Mouse (Mus musculus) fat pad, adult 2 months (tissue): ENCODE results near the gene Rxfp4.
A peak's percentile ranks its signal among the peaks of the same experiment; 100 is the strongest.

Source experiments
- DNase-seq: peaks from one replicate; pipeline ENCODE4 v3.0.0-alpha.2; 2011; ENCODE audit warnings: low read depth, low spot score; ENCODE audit errors: extremely low read depth

The Rxfp4 gene

GRCm38 (mm10) chr3:88653516-88654370 lies 801 bp upstream of the Rxfp4 start:
- peak; percentile 85 for DNase-seq

- DNase-seq, result no peak
Observed at GRCm38 (mm10) chr3:88651669-88652618, 998 bp downstream of the Rxfp4 start.

- DNase-seq, result no peak
Observed at GRCm38 (mm10) chr3:88650713-88651504, 2.0 kb downstream of the Rxfp4 start.

GRCm38 (mm10) chr3:88649967-88650366 lies 3.0 kb downstream of the Rxfp4 start:
- no peak for DNase-seq

- DNase-seq, result no peak
Observed at GRCm38 (mm10) chr3:88649186-88649585, 3.8 kb downstream of the Rxfp4 start.

GRCm38 (mm10) chr3:88648452-88649168 lies 4.3 kb downstream of the Rxfp4 start:
- no peak for DNase-seq

GRCm38 (mm10) chr3:88647779-88648413 lies 5.0 kb downstream of the Rxfp4 start:
- no peak for DNase-seq

- no peak for DNase-seq
Observed at GRCm38 (mm10) chr3:88647076-88647475, 5.9 kb downstream of the Rxfp4 start.

- DNase-seq, result no peak
Observed at GRCm38 (mm10) chr3:88646426-88646995, 6.4 kb downstream of the Rxfp4 start.

- no peak for DNase-seq
Observed at GRCm38 (mm10) chr3:88645937-88646336, 7.0 kb downstream of the Rxfp4 start.

- no peak for DNase-seq
Observed at GRCm38 (mm10) chr3:88643078-88643477, 9.9 kb downstream of the Rxfp4 start.

- no peak for DNase-seq
Observed at GRCm38 (mm10) chr3:88640676-88641075, 12.3 kb downstream of the Rxfp4 start.

GRCm38 (mm10) chr3:88639239-88639638 lies 13.7 kb downstream of the Rxfp4 start:
- DNase-seq, result no peak

GRCm38 (mm10) chr3:88637134-88637533 lies 15.8 kb downstream of the Rxfp4 start:
- no peak for DNase-seq

GRCm38 (mm10) chr3:88636555-88636986 lies 16.4 kb downstream of the Rxfp4 start:
- no peak for DNase-seq

GRCm38 (mm10) chr3:88635506-88636275 lies 17.3 kb downstream of the Rxfp4 start:
- DNase-seq, result no peak

GRCm38 (mm10) chr3:88633056-88633455 lies 19.9 kb downstream of the Rxfp4 start:
- no peak for DNase-seq

- no peak for DNase-seq
Observed at GRCm38 (mm10) chr3:88631921-88632587, 20.9 kb downstream of the Rxfp4 start.
